ENCODE assay signal across 11 mouse cellular contexts in the genomic region with DNA sequence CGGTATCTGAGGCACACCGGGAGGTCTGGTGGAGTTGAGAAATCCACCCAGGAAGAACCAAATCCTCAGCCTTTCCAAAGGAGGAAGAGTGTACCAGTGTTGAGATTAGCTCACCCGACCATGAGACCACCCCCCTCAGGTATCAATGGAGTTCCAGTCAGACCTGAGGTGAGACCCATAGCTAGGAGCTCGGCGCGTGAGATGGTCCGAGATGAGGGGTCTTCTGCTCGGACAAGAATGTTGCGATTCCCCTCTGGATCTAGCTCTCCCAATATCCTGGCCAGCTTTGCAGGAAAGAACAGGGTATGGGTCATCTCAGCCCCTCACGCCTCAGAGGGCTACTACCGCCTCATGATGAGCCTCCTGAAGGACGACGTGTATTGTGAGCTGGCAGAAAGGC. TPM values are rescaled to one million over a fixed set of nuclear protein-coding genes. Genes with fewer than 3 reads are reported as not detected.
DNase-seq lines count a peak whose midpoint lies in the region; ATAC-seq and TF ChIP-seq lines count a peak whose summit lies in the region.
"Had no signal": no experiment of that assay in that cellular context is flagged by ENCODE, and none has a peak within 500 bp of the region (broad histone marks: within the 10 kb centered on the region; RNA-seq: fewer than 3 reads in every experiment).

No protein-coding gene starts in this region.

- no peaks in the 10 kb centered on the region for H3K36me3 ChIP-seq in hindbrain, embryonic 13.5 days
- no peaks in the 10 kb centered on the region for H3K36me3 ChIP-seq in hindbrain, embryonic 14.5 days (replicated peaks; ENCODE audit: control insufficient read depth, insufficient read depth)
- no peaks in the 10 kb centered on the region for H3K36me3 ChIP-seq in embryonic facial prominence, embryonic 12.5 days
- H3K36me3 ChIP-seq in heart, embryonic 16.5 days (ENCODE audit: control insufficient read depth, insufficient read depth): no peaks in the 10 kb centered on the region
- no peaks in the 10 kb centered on the region for H3K36me3 ChIP-seq in myocyte (ENCODE audit: control insufficient read depth, insufficient read depth)

- DNase-seq in hindbrain, embryonic 14.5 days (ENCODE audit: low spot score): no peak
- no peak for DNase-seq in urinary bladder, postnatal 10 days (ENCODE audit: low spot score)
- DNase-seq: cerebellum, adult 9-10 months; thymus, postnatal 25 days had no signal

- H3K79me2 ChIP-seq in myocyte (ENCODE audit: control insufficient read depth, insufficient read depth): peaks cover 15% of the 10 kb centered on the region

- no peak for TF ChIP-seq POLR2A in myocyte (IDR thresholded peaks at IDR 0.05; ENCODE audit: insufficient read length, low read depth)

- H3K4me3 ChIP-seq in hindbrain, embryonic 13.5 days: no peak overlapping the region
- H3K4me3 ChIP-seq in hindbrain, embryonic 14.5 days (replicated peaks; ENCODE audit: low read length): no peak overlapping the region
- peak overlapping the region; percentile 45; the same call in 1 of the 2 replicates for H3K4me3 ChIP-seq in embryonic facial prominence, embryonic 12.5 days
- peak overlapping the region; percentile 52 for H3K4me3 ChIP-seq in heart, embryonic 16.5 days (ENCODE audit: low read length)
- H3K4me3 ChIP-seq in myocyte: peak overlapping the region; percentile 25

- no peak for ATAC-seq in hindbrain, embryonic 13.5 days (ENCODE audit: low FRiP score)
- no peak for ATAC-seq in hindbrain, embryonic 14.5 days (ENCODE audit: low FRiP score)
- ATAC-seq in embryonic facial prominence, embryonic 12.5 days (ENCODE audit: insufficient number of reproducible peaks, insufficient read depth, low FRiP score, low TSS enrichment): no peak
- no peak for ATAC-seq in heart, embryonic 16.5 days (replicated peaks; ENCODE audit: extremely low read depth, insufficient read depth, low FRiP score)
- no peak for ATAC-seq in megakaryocyte progenitor cell, adult 5-6 weeks (replicated peaks; ENCODE audit: poor library complexity)
- ATAC-seq in CD4-positive, CD25-positive, alpha-beta regulatory T cell, adult 4 months: no peak

- H3K9me3 ChIP-seq in hindbrain, embryonic 13.5 days: no peaks in the 10 kb centered on the region
- H3K9me3 ChIP-seq in hindbrain, embryonic 14.5 days (ENCODE audit: control insufficient read depth, low read length): no peaks in the 10 kb centered on the region
- no peaks in the 10 kb centered on the region for H3K9me3 ChIP-seq in embryonic facial prominence, embryonic 12.5 days
- H3K9me3 ChIP-seq in heart, embryonic 16.5 days (replicated peaks; ENCODE audit: control insufficient read depth, low read length): no peaks in the 10 kb centered on the region

- H3K27ac ChIP-seq in hindbrain, embryonic 13.5 days: no peak overlapping the region
- H3K27ac ChIP-seq in hindbrain, embryonic 14.5 days: no peak overlapping the region
- no peak overlapping the region for H3K27ac ChIP-seq in embryonic facial prominence, embryonic 12.5 days
- no peak overlapping the region for H3K27ac ChIP-seq in heart, embryonic 16.5 days (ENCODE audit: low read length)
- H3K27ac ChIP-seq: left cerebral cortex, adult 2 months had no signal

- H3K4me1 ChIP-seq in hindbrain, embryonic 13.5 days (replicated peaks): peaks cover 20% of the 10 kb centered on the region
- H3K4me1 ChIP-seq in hindbrain, embryonic 14.5 days (replicated peaks; ENCODE audit: control insufficient read depth, insufficient read depth, low read length): no peaks in the 10 kb centered on the region
- peaks cover 18% of the 10 kb centered on the region; the same call in 1 of the 2 replicates for H3K4me1 ChIP-seq in embryonic facial prominence, embryonic 12.5 days
- peaks cover 35% of the 10 kb centered on the region for H3K4me1 ChIP-seq in heart, embryonic 16.5 days (ENCODE audit: control insufficient read depth, insufficient read depth, low read length)

- H3K4me2 ChIP-seq in hindbrain, embryonic 13.5 days: peak overlapping the region; percentile 52; the same call in 1 of the 2 replicates
- no peak overlapping the region for H3K4me2 ChIP-seq in hindbrain, embryonic 14.5 days (replicated peaks)
- peak overlapping the region; percentile 50 for H3K4me2 ChIP-seq in embryonic facial prominence, embryonic 12.5 days (replicated peaks)
- H3K4me2 ChIP-seq in heart, embryonic 16.5 days (ENCODE audit: low read depth, low read length): peak overlapping the region; percentile 62
- H3K4me2 ChIP-seq in myocyte (ENCODE audit: low read depth): peak overlapping the region; percentile 99

- no peak overlapping the region for H3ac ChIP-seq in myocyte (ENCODE audit: control insufficient read depth, insufficient read length)

- 91% methylated on average over 13 of the region's 13 CpGs for WGBS in hindbrain, embryonic 13.5 days
- 97% methylated on average over 13 of the region's 13 CpGs for WGBS in hindbrain, embryonic 14.5 days
- WGBS in embryonic facial prominence, embryonic 12.5 days: 92% methylated on average over 13 of the region's 13 CpGs
- 72% methylated on average over 13 of the region's 13 CpGs for WGBS in heart, embryonic 16.5 days

- H3K9ac ChIP-seq in hindbrain, embryonic 13.5 days: no peak overlapping the region
- no peak overlapping the region for H3K9ac ChIP-seq in hindbrain, embryonic 14.5 days
- H3K9ac ChIP-seq in embryonic facial prominence, embryonic 12.5 days: 0 out of 2 replicates have a peak overlapping the region, but pooled peaks have one; percentile 52
- peak overlapping the region; percentile 73; the same call in 1 of the 2 replicates for H3K9ac ChIP-seq in heart, embryonic 16.5 days (ENCODE audit: low read length)

- no peaks in the 10 kb centered on the region for H3K27me3 ChIP-seq in hindbrain, embryonic 13.5 days
- no peaks in the 10 kb centered on the region for H3K27me3 ChIP-seq in hindbrain, embryonic 14.5 days (ENCODE audit: control insufficient read depth, insufficient read depth, low read length)
- H3K27me3 ChIP-seq in embryonic facial prominence, embryonic 12.5 days: no peaks in the 10 kb centered on the region
- H3K27me3 ChIP-seq in heart, embryonic 16.5 days (ENCODE audit: control insufficient read depth, insufficient read depth, low read length): no peaks in the 10 kb centered on the region
- no peaks in the 10 kb centered on the region for H3K27me3 ChIP-seq in myocyte (ENCODE audit: control insufficient read depth, insufficient read depth, insufficient read length)

TF ChIP-seq in myocyte, 11 proteins besides CTCF, POLR2A, EP300 and RAD21:
- no peak for TF ChIP-seq TCF12 (IDR thresholded peaks at IDR 0.05; ENCODE audit: insufficient read depth, poor library complexity, severe bottlenecking)
- TF ChIP-seq MYOG (IDR thresholded peaks at IDR 0.05; ENCODE audit: control insufficient read depth in 1 of 3, insufficient read depth in 1 of 3, insufficient read length in 2 of 3, low read depth in 2 of 3): no peak
- no peak for TF ChIP-seq MYOD1 (IDR thresholded peaks at IDR 0.05; ENCODE audit: control insufficient read depth in 1 of 3, insufficient read length in 2 of 3, low read depth in 2 of 3)
- no peak for TF ChIP-seq USF1 (IDR thresholded peaks at IDR 0.05; ENCODE audit: low read depth)
- no peak for TF ChIP-seq TCF3 (IDR thresholded peaks at IDR 0.05; ENCODE audit: insufficient read length, low read depth)
- no peak for TF ChIP-seq POLR2AphosphoS2 (IDR thresholded peaks at IDR 0.05; ENCODE audit: insufficient read length, low read depth)
- no peak for TF ChIP-seq CEBPB (IDR thresholded peaks at IDR 0.05; ENCODE audit: insufficient read depth, poor library complexity, severe bottlenecking)
- TF ChIP-seq SRF (IDR thresholded peaks at IDR 0.05; ENCODE audit: control insufficient read depth, insufficient read length, low read depth): no peak
- no peak for TF ChIP-seq E2F4 (IDR thresholded peaks at IDR 0.05; ENCODE audit: insufficient read depth)
- no peak for TF ChIP-seq MAX (IDR thresholded peaks at IDR 0.05; ENCODE audit: low read depth)

RNA-seq across cellular contexts. Expression of gene Ccdc80, which starts 1.8 kb away (rescaled TPM):
- polyA plus RNA-seq in hindbrain, embryonic 13.5 days (2015; fragmentation: Nextera tagmentation; extraction: Ambion mirVana): 11.7 and 14.0 TPM in 2 replicates
- polyA plus RNA-seq in hindbrain, embryonic 14.5 days (2014; fragmentation: Nextera tagmentation; extraction: Ambion mirVana): 11.5 and 15.5 TPM in 2 replicates
- 38.7 and 49.6 TPM in 2 replicates for polyA plus RNA-seq in embryonic facial prominence, embryonic 12.5 days (2016; fragmentation: Nextera tagmentation; extraction: Ambion mirVana)
- polyA plus RNA-seq in heart, embryonic 16.5 days (2015; fragmentation: Nextera tagmentation; extraction: Ambion mirVana): 77.5 and 80.0 TPM in 2 replicates
- 21.7 TPM for polyA plus RNA-seq in myocyte (2012; fragmentation: generic; extraction: Trizol)
- total RNA-seq in megakaryocyte progenitor cell, adult 5-6 weeks (2015): 0.12 and 0.32 TPM in 2 replicates
- 0.71 and 3.1 TPM in 2 replicates for total RNA-seq in megakaryocyte progenitor cell, adult 5-6 weeks (2017)
- polyA plus RNA-seq in CD4-positive, CD25-positive, alpha-beta regulatory T cell, adult 4 months (2017; shearing (Covaris generic)): 1 to 10 TPM; 1.4 to 3.5 TPM

Comparison
In these comparisons a context has a peak if more than half of its experiments do, and no peak if none do; other contexts are left out.
1. H3K4me3 ChIP-seq: peak in embryonic facial prominence, embryonic 12.5 days (single experiment), heart, embryonic 16.5 days (single experiment) and myocyte (single experiment); none in hindbrain, embryonic 13.5 days (single experiment) and hindbrain, embryonic 14.5 days (single experiment).
2. H3K9ac ChIP-seq: peak in embryonic facial prominence, embryonic 12.5 days (single experiment) and heart, embryonic 16.5 days (single experiment); none in hindbrain, embryonic 13.5 days (single experiment) and hindbrain, embryonic 14.5 days (single experiment).